Mouse (Mus musculus) embryonic facial prominence, embryonic 11.5 days (tissue): Measurements from ENCODE around the gene Rpl7l1. TPM values are rescaled to one million over a fixed set of nuclear protein-coding genes. Genes with fewer than 3 reads are reported as not detected.

ENCODE experiments used
- ATAC-seq: fragments of 200-750 bp; cut with Nextera tagmentation; replicated peaks from 2 replicates; pipeline ENCODE4 v1.8.0; 2017; ENCODE audit warnings: low read depth; ENCODE audit not compliant: insufficient number of reproducible peaks, low FRiP score, low TSS enrichment
- DNase-seq: peaks from one replicate; pipeline ENCODE4 v3.0.0-alpha.2; 2015; ENCODE audit warnings: low spot score
- H3K27ac ChIP-seq: fragments of 300-500 bp; sonication (generic); replicated peaks from 2 replicates; pipeline ENCODE4 v1.5.1; 2014; ENCODE audit warnings: mild to moderate bottlenecking, low read depth, low read length, control low read depth
- H3K27me3 ChIP-seq: fragments of 300-500 bp; sonication (generic); 2 replicates; pipeline ENCODE4 v1.6.1; 2014; ENCODE audit warnings: mild to moderate bottlenecking, low read length, moderate library complexity, mixed read lengths; ENCODE audit not compliant: control insufficient read depth, insufficient read depth
- H3K36me3 ChIP-seq: fragments of 300-500 bp; sonication (generic); replicated peaks from 2 replicates; pipeline ENCODE4 v1.6.1; 2014; ENCODE audit warnings: low read depth, mild to moderate bottlenecking, low read length, moderate library complexity, mixed read lengths; ENCODE audit not compliant: control insufficient read depth, insufficient read depth
- H3K4me1 ChIP-seq: fragments of 300-500 bp; sonication (generic); 2 replicates; pipeline ENCODE4 v1.6.1; 2014; ENCODE audit warnings: low read length, mixed read lengths; ENCODE audit not compliant: control insufficient read depth, insufficient read depth
- H3K4me2 ChIP-seq: fragments of 300-500 bp; sonication (generic); 2 replicates; pipeline ENCODE4 v1.6.1; 2014; ENCODE audit warnings: low read depth, mild to moderate bottlenecking, control low read depth, low read length, moderate library complexity
- H3K4me3 ChIP-seq: fragments of 300-500 bp; sonication (generic); 2 replicates; pipeline ENCODE4 v1.5.1; 2014; ENCODE audit warnings: low read depth, low read length, control low read depth
- H3K9ac ChIP-seq: fragments of 300-500 bp; sonication (generic); replicated peaks from 2 replicates; pipeline ENCODE4 v1.6.1; 2014; ENCODE audit warnings: mild to moderate bottlenecking, control low read depth, low read length
- H3K9me3 ChIP-seq: fragments of 300-500 bp; sonication (generic); replicated peaks from 2 replicates; pipeline ENCODE4 v1.6.1; 2016; ENCODE audit warnings: mild to moderate bottlenecking, low read length, inconsistent platforms, mixed read lengths; ENCODE audit not compliant: control insufficient read depth
- WGBS: fragments of 180-500 bp; shearing (Covaris S2); extraction: QIAGEN DNeasy Blood & Tissue Kit; methylation state at CpG from one replicate; pipeline ENCODE4 v1.1.7; 2014; 5-methylcytosine and 5-hydroxymethylcytosine counted together
- polyA plus RNA-seq: library from polyadenylated mRNA; unstranded; fragments of >200 nt; fragmentation: Nextera tagmentation; extraction: Ambion mirVana; gene quantifications from 2 replicates; pipeline ENCODE4 v1.2.1, GENCODE M21; 2014

Gene Rpl7l1
- polyA plus RNA-seq, 1 experiment from 2014 or later = 207 TPM

- DNase-seq (no peak), ATAC-seq (no peak)
- WGBS = 96% methylated on average over 2 of the region's 2 CpGs
- H3K4me3 ChIP-seq = no peak overlapping the region
- no peaks in the 10 kb centered on the region for H3K36me3 ChIP-seq
- no peak overlapping the region for H3K4me2 ChIP-seq
- no peaks in the 10 kb centered on the region for H3K4me1 ChIP-seq
- no peaks in the 10 kb centered on the region for H3K27me3 ChIP-seq
- H3K27ac ChIP-seq = no peak overlapping the region
- H3K9me3 ChIP-seq = no peaks in the 10 kb centered on the region
- H3K9ac ChIP-seq = no peak overlapping the region
Observed at GRCm38 (mm10) chr17:46747806-46748205, 34.7 kb downstream of the Rpl7l1 start.

DNA sequence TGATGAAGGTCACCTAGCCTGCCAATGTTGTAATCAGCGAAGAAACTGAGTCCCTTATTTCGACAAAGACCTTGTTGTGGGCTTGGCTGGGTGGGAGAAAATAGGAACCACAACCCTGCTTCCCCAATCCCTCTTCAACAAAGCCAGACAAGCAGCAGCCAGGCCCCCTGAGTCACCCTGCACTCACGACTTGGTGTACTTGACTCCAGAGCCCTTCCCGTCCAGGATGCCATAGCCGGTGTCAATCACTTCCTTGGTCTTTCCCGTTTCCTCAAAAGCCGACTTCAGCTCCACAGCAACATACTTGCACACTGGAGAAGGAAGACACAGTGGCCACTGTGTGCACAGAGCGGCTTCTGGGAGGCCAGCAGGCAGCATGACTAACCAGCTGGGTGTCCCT lies 35.2 kb downstream of the Rpl7l1 start:
- WGBS = 85% methylated on average over 8 of the region's 8 CpGs
- ATAC-seq = no peak
- no peak overlapping the region for H3K4me3 ChIP-seq
- no peak overlapping the region for H3K4me2 ChIP-seq
- no peak for DNase-seq
- H3K27me3 ChIP-seq = no peaks in the 10 kb centered on the region
- no peak overlapping the region; the same call in 1 of the 2 replicates for H3K9ac ChIP-seq
- no peaks in the 10 kb centered on the region for H3K36me3 ChIP-seq
- no peak overlapping the region for H3K27ac ChIP-seq
- no peaks in the 10 kb centered on the region for H3K9me3 ChIP-seq
- H3K4me1 ChIP-seq = no peaks in the 10 kb centered on the region

DNA sequence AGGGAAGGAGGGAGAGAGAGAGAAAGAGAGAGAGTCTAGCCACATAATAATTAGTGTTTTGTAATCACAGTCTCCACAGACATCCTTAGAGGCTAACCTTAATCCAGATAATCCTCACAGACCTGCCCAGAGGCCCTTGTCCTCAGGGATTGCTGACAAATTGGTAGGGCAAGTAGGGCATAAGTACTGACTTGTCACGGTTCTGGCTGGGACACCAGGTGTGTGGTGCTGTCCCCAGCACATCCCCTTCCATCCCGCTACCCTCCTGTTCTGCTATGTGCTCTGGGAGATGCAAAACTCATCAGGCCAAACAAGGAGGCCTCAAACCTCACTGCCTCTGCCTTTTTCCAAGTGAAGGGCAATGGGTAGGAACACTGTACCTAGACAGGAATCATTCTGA lies 37.0 kb downstream of the Rpl7l1 start:
- 84% methylated on average over 2 of the region's 2 CpGs for WGBS
- H3K36me3 ChIP-seq = no peaks in the 10 kb centered on the region
- ATAC-seq (no peak), DNase-seq (no peak)
- no peaks in the 10 kb centered on the region for H3K4me1 ChIP-seq
- no peak overlapping the region for H3K9ac ChIP-seq
- H3K4me3 ChIP-seq = no peak overlapping the region
- no peak overlapping the region for H3K27ac ChIP-seq
- no peaks in the 10 kb centered on the region for H3K27me3 ChIP-seq
- no peak overlapping the region for H3K4me2 ChIP-seq
- no peaks in the 10 kb centered on the region for H3K9me3 ChIP-seq

DNA sequence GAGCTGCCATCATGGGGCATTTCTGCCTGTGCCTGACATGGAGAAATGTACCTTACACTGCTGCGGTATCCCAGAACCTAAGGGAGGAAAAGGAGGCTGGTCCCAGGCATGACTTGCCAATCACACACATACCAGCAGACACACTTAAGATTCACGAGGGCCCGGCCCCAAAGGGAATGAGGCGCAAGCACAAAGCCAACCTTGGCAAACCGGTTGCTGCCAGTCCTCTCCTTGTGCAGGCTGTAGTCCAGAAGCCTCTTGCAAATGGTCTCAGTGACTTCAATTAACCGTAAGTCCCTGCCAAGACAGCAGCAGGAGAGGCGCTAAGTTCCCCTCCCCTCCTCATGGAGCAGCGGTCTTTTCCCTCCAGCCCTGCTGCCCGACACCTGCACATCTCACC lies 39.5 kb downstream of the Rpl7l1 start:
- WGBS = 93% methylated on average over 9 of the region's 9 CpGs
- Histone ChIP-seq H3K27me3 (no peaks in the 10 kb centered on the region), H3K9me3 (no peaks in the 10 kb centered on the region), H3K36me3 (no peaks in the 10 kb centered on the region), H3K4me3 (no peak overlapping the region), H3K4me2 (no peak overlapping the region), H3K4me1 (no peaks in the 10 kb centered on the region), H3K27ac (no peak overlapping the region), H3K9ac (no peak overlapping the region)
- no peak for DNase-seq
- ATAC-seq = no peak

GRCm38 (mm10) chr17:46741305-46741704 lies 41.2 kb downstream of the Rpl7l1 start:
- Histone ChIP-seq H3K9ac (no peak overlapping the region), H3K27me3 (no peaks in the 10 kb centered on the region), H3K4me1 (no peaks in the 10 kb centered on the region), H3K27ac (no peak overlapping the region), H3K4me2 (no peak overlapping the region), H3K36me3 (no peaks in the 10 kb centered on the region), H3K9me3 (no peaks in the 10 kb centered on the region), H3K4me3 (no peak overlapping the region)
- DNase-seq = no peak
- 91% methylated on average over 6 of the region's 6 CpGs for WGBS
- ATAC-seq = no peak

DNA sequence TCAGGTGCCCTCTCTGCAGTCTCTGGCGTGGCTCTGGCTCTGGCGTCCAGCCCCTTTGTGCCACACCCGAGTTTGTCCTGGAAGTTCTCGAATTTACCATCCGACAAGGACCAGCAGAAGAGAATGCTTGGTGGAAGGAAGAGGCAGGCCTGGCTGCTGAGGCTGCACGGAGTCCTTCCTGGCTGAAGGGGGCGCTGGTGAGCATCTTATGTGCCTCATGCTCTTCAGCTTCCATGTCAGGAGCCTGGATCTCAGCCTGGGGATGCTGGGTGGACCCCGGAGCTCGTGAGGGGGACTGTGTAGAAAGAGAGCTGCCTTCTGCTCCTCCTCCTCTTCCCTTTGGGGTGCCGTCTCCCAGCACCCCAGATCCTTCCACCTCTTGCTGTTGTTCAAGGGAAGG lies 46.3 kb downstream of the Rpl7l1 start:
- 62% methylated on average over 9 of the region's 10 CpGs for WGBS
- Histone ChIP-seq H3K9ac (no peak overlapping the region), H3K27me3 (no peaks in the 10 kb centered on the region), H3K4me1 (no peaks in the 10 kb centered on the region), H3K27ac (no peak overlapping the region), H3K9me3 (no peaks in the 10 kb centered on the region), H3K36me3 (no peaks in the 10 kb centered on the region), H3K4me2 (no peak overlapping the region), H3K4me3 (no peak overlapping the region)
- DNase-seq (peak; percentile 18), ATAC-seq (no peak)

DNA sequence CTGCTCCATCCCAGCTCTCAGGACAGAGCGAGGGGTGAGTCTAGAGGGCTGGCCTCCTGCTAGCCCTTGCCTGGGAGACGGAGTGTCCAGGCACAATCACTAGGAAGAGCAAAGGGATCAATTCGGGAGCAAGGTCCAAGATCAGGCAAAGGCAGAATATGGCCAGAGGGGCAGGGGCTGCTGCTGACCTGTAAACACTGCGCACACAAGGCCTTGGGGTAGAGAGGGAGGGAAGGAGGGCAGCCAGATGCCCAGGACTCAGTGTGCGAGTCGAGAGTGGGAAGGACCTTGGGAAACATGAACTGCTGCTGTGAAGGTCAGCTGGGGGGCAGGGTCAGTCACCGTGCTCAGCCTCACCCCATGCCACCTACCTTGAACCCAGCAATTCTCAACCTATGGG lies 47.2 kb downstream of the Rpl7l1 start:
- H3K27me3 ChIP-seq = no peaks in the 10 kb centered on the region
- H3K27ac ChIP-seq = no peak overlapping the region
- no peaks in the 10 kb centered on the region for H3K9me3 ChIP-seq
- no peaks in the 10 kb centered on the region for H3K4me1 ChIP-seq
- DNase-seq (no peak), ATAC-seq (no peak)
- H3K36me3 ChIP-seq = no peaks in the 10 kb centered on the region
- no peak overlapping the region for H3K9ac ChIP-seq
- H3K4me3 ChIP-seq = no peak overlapping the region
- WGBS = 89% methylated on average over 7 of the region's 7 CpGs
- H3K4me2 ChIP-seq = no peak overlapping the region

DNA sequence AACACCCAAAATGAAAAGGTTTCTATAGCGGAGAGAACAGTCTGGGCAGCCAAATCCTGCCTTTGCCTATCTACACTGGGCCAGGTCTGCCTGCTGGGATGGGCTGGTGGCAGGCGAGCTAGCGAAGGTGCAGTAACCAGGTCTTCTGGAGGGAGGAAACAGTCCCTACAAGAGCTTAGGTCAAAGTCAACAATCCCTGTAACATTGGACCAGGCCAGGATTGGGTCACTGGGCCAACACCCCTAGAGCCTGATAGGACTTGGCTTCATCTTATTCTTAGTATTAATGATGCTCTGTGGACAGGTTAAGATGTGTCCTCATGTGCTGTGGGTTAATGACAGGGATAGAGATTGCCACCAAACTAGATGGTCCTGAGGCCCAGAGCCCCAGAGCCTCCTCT lies 48.4 kb downstream of the Rpl7l1 start:
- H3K9ac ChIP-seq = no peak overlapping the region
- no peak for DNase-seq
- H3K9me3 ChIP-seq = no peaks in the 10 kb centered on the region
- H3K36me3 ChIP-seq = no peaks in the 10 kb centered on the region
- H3K27ac ChIP-seq = no peak overlapping the region
- H3K4me1 ChIP-seq = no peaks in the 10 kb centered on the region
- 87% methylated on average over 3 of the region's 3 CpGs for WGBS
- H3K4me2 ChIP-seq = no peak overlapping the region
- H3K4me3 ChIP-seq = no peak overlapping the region
- ATAC-seq = no peak
- H3K27me3 ChIP-seq = peaks cover 2% of the 10 kb centered on the region; the same call in 1 of the 2 replicates
